Mouse (Mus musculus) telencephalon, adult 2 months (tissue): Measurements from ENCODE around the gene Aco2.

ENCODE experiments used
- DNase-seq: peaks from one replicate; pipeline ENCODE4 v3.0.0-alpha.2; 2011; ENCODE audit warnings: low read depth, low spot score

The Aco2 gene

DNA sequence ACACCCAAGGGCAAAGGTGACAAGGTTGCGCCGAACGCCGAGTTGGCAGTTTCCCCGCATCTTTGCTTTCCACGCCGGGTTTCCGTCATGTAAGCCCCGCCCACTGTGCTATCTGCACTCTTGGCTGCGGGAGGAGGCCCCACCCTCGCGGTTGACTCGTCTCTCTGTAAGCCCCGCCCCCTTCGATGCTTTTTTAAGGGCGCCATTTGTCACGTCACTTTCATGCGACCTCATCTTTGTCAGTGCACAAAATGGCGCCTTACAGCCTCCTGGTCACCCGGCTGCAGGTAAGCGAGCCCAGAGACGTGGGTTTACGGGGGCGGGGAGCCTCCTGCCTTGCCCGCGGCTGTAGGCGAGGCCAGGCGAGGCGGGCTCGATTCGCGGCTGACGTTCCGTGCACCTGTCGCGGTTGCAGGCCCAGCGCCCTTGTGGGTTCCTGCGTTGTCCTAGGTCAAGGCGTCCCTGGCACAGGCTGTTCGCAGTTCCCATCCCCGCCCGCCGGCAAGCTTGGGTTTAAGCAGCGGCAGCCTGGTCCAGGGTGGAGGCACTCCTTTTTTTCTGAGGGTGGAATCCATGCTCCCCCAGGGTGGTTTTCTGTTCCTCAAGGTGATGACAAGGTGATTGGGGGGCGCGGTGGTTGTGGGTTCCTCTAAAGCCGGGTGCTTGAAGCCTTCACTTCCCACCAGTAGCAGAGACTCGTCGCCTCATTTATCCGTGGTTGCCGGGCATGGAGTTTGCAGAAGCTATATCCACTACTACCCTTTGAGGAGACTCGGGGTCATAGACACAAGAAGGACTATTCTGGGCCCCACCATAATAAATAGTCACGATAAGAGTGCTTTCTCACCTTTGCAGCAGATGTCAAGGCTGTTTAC is at the start of gene Aco2:
Aco2 (plus strand) TSS at position 48 of the 875 bp plus-strand sequence.
- peak; percentile 97 for DNase-seq

- DNase-seq = no peak
These were observed 49.5 kb upstream of the Aco2 start for GRCm38 (mm10) chr15:81822631-81823030.

GRCm38 (mm10) chr15:81824832-81825231 is 47.3 kb upstream of the Aco2 start:
- no peak for DNase-seq

DNA sequence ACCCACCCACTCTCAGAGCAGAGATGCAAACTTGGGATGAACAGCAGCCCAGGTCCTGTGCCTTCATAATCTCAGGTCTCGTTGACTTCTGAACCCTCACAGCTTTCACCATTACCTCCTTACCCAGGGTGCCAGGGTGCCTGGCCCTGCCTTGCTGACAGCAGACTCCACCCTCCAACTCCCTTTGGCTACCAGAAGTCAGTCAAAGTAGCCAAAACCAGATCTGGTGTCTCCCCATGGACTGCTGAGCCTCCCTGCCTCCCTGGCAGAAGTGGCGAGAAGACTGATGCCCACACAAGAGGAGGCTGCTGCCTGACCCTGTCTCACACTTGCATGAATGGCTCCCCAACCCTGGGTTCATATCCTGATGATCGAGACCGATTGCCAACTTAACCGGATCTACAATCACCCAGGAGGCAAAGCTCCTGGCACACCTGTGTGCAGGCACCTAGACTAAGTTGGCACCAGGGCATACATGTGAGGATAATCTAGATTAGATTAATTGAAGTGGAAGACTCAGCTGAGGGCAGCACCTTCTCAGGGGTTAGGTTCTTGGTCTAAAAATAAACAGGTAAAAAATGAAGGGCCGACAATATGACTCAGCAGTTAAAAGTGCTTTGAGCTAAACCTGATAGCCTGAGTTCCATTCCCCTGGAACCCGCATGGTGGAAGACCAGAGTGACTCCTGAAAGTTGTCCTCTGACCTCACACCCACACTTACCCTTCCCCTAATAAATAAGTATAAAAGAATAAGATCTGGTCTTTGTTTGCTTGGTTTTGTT is 43.5 kb upstream of the Aco2 start:
- no peak for DNase-seq

DNA sequence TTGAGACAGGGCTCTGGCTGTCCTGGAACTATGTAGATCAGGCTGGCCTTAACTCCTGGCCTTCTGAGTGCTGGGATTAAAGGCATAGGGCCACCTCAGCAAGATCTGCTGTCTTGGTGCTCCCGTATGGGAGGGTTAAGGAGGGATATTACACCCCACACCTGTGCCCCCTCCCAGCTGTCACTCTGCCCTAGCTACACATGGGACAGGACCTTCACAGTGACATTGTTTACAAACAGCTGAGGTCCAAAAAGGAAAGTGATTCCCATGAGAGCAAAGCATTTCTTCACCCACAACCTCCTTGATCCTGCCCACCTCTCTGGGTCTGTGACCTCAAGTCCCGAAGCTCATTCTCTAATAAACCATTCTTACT is 42.9 kb upstream of the Aco2 start:
- DNase-seq = no peak

DNA sequence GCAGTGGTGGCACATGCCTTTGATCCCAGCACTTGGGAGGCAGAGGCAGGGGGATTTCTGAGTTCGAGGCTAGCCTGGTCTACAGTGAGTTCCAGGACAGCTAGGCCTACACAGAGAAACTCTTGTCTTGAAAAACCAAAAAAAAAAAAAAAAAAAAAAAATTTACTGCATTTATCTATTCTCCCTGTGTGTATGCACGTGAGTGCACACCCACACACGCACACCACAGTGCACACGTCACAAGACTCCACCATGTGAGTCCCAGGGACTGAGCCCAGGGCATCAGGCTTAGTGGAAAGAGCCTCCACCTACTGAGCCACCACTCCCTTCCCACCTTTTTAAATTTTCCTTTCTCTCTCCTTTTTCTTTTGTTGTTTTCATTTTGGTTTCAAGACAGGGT is 41.6 kb upstream of the Aco2 start:
- no peak for DNase-seq

DNA sequence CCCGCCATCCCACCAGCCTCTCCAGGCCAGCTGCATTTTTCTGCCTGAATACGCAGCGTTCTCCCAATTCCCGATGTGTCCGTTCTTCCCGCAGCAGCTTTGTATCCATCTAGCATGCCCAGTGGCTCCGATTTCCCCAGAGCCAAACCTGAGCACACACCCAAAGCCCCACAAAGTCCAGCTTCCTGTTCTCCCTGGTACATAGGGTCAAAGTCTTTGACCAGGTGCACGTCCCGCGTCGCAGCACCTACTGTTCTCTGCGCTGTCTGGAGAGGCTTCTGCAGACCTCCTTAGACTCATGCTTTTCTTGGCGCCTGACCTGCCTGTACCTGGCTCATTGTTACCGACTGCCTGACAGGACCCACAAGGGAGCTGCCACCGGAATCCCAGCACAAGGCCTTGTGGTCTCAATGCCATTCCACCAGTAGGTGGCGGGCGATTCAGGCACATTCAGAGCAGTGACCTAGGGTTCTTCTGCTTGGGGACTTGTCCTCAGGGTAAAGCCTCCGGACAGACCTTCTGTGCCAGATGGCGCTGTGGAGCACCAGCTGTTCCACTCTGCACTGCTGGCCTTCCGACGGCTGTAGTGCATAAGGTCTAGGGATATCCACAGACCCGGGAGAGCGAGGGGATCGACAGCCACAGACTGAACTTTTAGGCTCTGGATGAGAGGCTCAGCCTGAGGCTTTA is 40.8 kb upstream of the Aco2 start:
- DNase-seq = peak; percentile 80

GRCm38 (mm10) chr15:81832219-81832618 is 39.9 kb upstream of the Aco2 start:
- DNase-seq = no peak

DNA sequence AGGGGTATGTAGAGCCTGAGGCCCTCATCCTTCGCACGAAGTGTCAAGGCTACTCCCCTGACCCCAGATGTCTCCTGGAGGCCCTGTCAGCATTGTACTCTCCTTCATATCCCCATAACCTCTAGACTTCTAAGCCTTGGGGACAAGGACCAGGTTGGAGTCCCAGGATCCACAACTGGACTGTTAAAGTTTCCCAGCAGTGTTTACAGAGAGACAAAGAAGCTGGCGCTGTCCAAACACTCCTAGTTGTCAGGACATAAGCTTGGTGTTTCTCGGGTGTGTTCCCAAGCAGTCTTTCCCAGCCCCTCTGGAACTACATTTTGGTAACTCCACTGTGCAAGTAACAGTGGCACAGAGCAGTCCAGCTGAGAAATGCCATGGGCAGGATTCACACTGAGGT is 38.6 kb upstream of the Aco2 start:
- no peak for DNase-seq

- DNase-seq = no peak
These were observed 37.8 kb upstream of the Aco2 start for GRCm38 (mm10) chr15:81834171-81834841.

DNA sequence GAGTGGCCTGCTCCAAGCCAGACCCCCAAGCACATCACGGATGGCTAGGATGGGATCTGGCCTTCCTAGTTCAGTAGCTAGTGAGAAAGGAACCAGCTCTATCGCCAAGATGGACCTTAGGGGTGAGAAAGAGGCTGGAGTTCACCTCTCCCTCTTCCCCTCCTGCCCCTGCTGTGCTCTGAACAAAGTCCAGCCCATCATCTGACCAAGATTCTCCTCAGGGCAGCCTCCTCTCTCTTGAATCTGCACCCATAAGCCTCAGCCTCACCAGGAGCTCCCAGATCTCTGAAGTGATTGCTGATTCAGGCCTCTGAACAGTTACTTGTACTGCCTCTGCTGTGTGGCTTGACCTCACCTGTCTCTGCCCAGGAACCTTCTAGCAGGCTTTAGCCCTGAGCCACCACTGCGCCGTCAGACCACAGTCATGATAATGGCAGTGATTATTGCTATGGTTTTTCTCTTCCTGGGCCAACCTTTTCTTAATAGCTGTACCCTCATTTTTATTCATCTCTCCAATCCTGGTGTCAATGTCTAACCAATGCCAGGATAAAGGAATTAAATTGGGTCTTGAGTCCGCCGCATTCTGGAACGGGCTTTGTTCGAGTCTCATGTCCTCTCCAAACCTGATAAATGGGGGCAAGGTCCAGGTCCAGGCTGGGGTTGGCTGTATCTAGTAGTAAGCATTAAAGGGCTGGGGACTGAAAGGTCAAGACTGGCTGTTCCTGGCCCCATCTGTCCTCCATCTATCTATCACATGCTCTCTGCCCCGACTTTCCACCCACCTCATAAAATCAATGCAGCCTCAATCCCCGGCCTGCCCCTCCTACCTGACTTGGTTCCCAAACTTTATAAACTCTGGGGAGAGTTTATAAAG is 36.9 kb upstream of the Aco2 start:
- DNase-seq = no peak

DNA sequence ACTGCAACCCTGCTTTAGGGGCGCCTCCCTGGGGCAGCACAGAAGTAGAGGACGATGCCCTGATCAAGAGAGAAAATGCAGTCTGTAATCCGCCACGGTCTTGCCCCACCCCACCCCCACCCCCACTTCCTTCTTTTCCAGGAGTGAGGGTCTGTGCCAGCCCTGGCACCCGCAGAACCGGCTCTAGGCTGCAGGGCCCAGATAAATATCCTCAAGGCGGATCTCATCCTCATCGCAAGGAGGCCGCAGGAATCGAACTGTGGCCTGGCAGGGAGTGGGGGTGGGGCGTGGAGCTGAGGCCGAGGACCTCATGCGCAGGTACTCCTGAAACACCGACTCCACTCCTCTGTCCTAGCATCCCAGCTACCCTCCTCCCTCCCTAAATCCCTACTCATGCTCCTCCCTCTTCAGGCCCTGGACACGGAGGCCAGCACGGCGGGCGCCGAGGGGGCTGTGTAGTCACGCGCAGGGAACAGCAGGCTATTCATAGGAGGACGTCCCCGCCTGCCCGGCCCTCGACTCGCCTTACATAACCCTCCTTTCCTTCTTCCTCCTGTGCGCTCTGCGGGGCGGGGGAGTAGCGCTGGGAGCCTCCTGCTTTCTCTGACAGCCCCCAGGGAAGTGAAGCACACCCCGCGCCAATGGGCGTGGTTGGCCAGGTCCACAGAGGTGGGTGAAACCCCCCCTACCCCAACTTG is 35.8 kb upstream of the Aco2 start:
- DNase-seq = peak; percentile 85

DNA sequence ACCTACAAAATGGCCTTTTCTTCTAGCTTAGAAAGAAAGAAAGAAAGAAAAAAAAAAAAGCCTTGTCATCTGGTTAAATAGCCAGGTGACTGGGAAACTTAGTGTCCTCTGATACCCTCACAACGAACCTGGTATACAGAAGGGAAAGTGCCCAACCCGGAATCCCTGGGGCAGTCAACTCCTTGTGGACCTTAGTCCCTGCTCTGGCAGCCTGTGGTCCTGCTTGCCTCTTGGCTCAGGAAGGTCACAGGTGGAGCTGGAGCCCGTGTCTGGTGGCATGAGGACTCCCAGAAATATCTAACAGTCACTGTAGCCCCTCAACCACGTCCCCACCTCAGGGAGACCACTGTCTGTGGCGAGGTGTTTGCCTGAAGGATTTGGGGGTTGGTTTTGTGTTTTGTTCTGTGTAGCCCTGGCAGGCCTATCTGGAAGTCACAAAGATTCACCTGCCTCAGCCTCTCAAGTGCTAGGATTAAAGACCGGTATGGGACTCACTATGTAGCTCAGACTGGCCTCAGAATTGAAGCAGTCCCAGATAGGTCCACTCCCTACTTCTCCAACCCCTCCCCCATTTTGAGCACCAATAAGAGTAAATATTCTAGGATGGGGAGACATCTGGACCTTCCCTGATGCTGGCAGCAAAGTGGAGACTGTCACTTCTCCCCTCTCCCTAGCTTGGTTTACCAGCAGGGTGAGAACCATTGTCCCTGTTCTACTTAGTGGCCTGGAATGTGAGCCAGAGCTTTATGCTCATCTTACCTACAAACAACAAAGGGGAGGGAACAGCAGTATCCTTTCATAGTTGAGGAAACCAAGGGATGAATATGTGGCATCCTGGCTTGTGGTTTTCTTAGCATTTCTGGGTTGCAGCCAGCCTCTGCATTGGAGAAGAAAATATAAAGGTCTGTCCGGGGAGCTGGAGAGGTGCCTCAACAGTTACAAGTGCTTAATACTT is 34.9 kb upstream of the Aco2 start:
- no peak for DNase-seq

GRCm38 (mm10) chr15:81838554-81839235 is 33.4 kb upstream of the Aco2 start:
- DNase-seq = no peak

- DNase-seq = no peak
These were observed 32.5 kb upstream of the Aco2 start for GRCm38 (mm10) chr15:81839634-81840033.

- DNase-seq = no peak
These were observed 31.8 kb upstream of the Aco2 start for GRCm38 (mm10) chr15:81840306-81840705.

GRCm38 (mm10) chr15:81842275-81842674 is 29.8 kb upstream of the Aco2 start:
- no peak for DNase-seq

- DNase-seq = no peak
These were observed 27.0 kb upstream of the Aco2 start for GRCm38 (mm10) chr15:81845033-81845625.
